Mouse (Mus musculus) gastrocnemius, adult 2 months (tissue): ENCODE data around the gene Thra. TPM values are rescaled to one million over a fixed set of nuclear protein-coding genes. Genes with fewer than 3 reads are reported as not detected.

Experiments
- DNase-seq: peaks from one replicate; pipeline ENCODE4 v3.0.0; 2022
- H3K27ac ChIP-seq: fragments of 200-600 bp; 2 replicates; pipeline ENCODE4 v1.8.1; 2022; ENCODE audit warnings: mild to moderate bottlenecking
- H3K4me3 ChIP-seq: fragments of 200-600 bp; 2 replicates; pipeline ENCODE4 v1.8.1; 2022; ENCODE audit warnings: mild to moderate bottlenecking, moderate library complexity
- CTCF ChIP-seq: fragments of 200-600 bp; IDR thresholded peaks from 2 replicates; pipeline ENCODE4 v1.8.1; 2022; ENCODE audit warnings: antibody characterized with exemption, mild to moderate bottlenecking, moderate library complexity
- intact Hi-C: fragments of 180-260 bp; cut with DNase I; formaldehyde crosslinking; loops from one replicate; pipeline ENCODE4 v1.15.1; 2025
- total RNA-seq, 2 experiments: library from RNA; stranded (reverse); gene quantifications; 2 replicates each; pipeline ENCODE4 v1.2.3; 2021

Gene Thra
- total RNA-seq, 2 experiments from 2014 or later, result 78.8 to 96.8 TPM

DNA sequence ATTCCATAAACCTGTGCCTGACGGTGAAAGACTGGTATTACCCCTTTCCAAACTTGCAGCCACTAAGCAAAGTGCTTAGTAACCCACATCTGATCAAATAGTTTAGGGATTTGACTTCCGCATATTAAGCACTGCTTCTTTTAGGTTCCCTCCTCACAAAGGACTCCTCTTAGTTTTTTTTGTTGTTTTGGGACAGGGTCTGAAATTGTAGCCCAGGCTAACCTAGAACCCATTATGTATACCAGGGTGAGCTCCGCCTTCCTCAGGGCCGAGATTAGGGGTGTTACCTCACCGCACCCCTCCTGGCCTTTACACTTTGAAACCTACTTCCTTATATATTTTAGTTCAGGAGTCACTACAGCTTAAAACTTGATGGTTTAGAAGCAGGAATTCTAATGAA, 49.4 kb downstream of the Thra start:
- no peak for TF ChIP-seq CTCF
- intact Hi-C loops, result loop anchor here (2.0 kb wide), 1 partner anchor 39 kb away; no protein-coding TSS in a partner anchor
- no peak for DNase-seq
- peak overlapping the region; percentile 83 for H3K4me3 ChIP-seq
- peak overlapping the region; percentile 100 for H3K27ac ChIP-seq

- no peak overlapping the region for H3K27ac ChIP-seq
- H3K4me3 ChIP-seq, result no peak overlapping the region
- no peak for TF ChIP-seq CTCF
- DNase-seq, result no peak
- intact Hi-C loops, result no loop called here
These were observed 50.3 kb downstream of the Thra start for GRCm38 (mm10) chr11:98790631-98791205.

GRCm38 (mm10) chr11:98791448-98791847, 51.0 kb downstream of the Thra start:
- intact Hi-C loops, result no loop called here
- no peak for TF ChIP-seq CTCF
- DNase-seq, result no peak
- H3K4me3 ChIP-seq, result no peak overlapping the region
- H3K27ac ChIP-seq, result no peak overlapping the region

- Histone ChIP-seq H3K4me3 (no peak overlapping the region), H3K27ac (no peak overlapping the region)
- intact Hi-C loops, result no loop called here
- no peak for TF ChIP-seq CTCF
- no peak for DNase-seq
These were observed 51.6 kb downstream of the Thra start for GRCm38 (mm10) chr11:98792081-98792480.

DNA sequence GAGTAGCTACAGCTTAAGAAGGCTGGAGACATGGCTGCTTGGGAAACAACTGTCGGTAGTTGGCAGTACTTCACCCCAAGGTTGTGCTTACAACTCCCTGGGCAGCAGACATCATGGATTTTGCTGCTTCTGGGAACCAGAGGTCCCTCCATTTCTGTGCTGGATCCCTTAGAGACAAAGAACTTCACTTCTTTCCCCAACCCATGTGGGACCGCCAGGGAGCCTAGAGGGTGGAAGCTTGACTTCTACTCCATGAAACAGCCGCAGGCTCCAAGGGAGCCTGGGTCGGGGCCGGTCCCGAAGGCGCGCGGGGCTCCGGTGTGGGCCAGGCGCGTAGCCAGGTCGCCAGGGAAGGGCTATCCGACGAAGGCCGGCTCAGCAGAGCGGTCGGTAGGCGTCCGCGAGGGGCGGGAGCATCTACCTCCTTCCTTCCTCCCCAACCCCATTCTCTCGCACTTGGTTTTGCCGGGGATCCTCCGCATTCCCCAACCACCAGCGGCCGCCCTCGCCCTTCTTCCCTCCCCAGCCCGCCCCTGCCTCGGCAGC, 54.1 kb downstream of the Thra start:
- Histone ChIP-seq H3K4me3 (peak overlapping the region; percentile 95), H3K27ac (peak overlapping the region; percentile 98)
- TF ChIP-seq CTCF, result peak; percentile 33; the same call in 1 of the 2 replicates
- DNase-seq, result peak; percentile 87
- intact Hi-C loops, result loop anchor here (2.0 kb wide), 1 partner anchor 14 kb away; no protein-coding TSS in a partner anchor

GRCm38 (mm10) chr11:98795015-98795713, 54.7 kb downstream of the Thra start, which contains the start of gene Msl1:
Msl1 (plus strand) TSS chr11:98795516.
- H3K4me3 ChIP-seq, result peak within 1 kb of the TSS; percentile 95
- peak; percentile 7; the same call in 1 of the 2 replicates for TF ChIP-seq CTCF
- intact Hi-C loops, result loop anchor here (2.0 kb wide), 1 partner anchor 14 kb away; no protein-coding TSS in a partner anchor
- peak within 1 kb of the TSS; percentile 98 for H3K27ac ChIP-seq
- DNase-seq, result peak; percentile 95

GRCm38 (mm10) chr11:98795714-98796514, 55.5 kb downstream of the Thra start:
- TF ChIP-seq CTCF, result peak; percentile 35; the same call in 1 of the 2 replicates
- peak; percentile 80 for DNase-seq
- H3K27ac ChIP-seq, result peak overlapping the region; percentile 98
- H3K4me3 ChIP-seq, result peak overlapping the region; percentile 95
- intact Hi-C loops, result loop anchor here (2.0 kb wide), 1 partner anchor 13 kb away; no protein-coding TSS in a partner anchor

DNA sequence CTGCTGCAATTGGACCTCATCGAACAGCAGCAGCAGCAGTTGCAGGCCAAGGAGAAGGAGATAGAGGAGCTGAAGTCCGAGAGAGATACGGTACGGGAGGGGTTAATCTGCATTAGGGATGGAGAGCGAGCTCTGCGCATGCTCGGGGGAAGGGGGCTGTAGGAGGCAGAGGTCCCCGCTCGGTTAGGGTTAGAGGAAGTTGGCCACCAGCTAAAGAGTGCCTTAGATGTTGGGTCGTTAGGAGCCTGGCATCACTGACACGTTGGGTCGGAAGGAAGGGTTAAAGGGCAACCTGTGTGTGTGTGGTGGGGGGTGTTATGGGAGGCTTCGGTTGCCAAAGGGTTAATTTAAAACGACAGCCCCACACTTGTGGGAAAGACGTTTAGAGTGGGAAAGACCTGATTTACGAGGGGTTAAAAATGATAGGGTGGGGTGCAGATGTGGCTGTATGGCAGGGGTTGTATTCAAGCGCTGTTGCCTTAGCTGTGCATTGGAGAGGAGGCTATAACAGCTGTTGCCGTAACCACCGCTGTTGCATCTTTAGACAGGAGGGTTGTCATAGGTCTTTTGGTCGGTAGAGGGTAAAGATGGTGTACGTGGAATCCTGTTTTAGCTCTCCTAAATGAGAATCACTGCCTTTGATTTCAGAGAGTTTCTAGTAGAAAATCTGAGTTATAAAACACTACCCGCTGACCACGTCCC, 56.2 kb downstream of the Thra start:
- peak overlapping the region; percentile 95 for H3K4me3 ChIP-seq
- intact Hi-C loops, result no loop called here

GRCm38 (mm10) chr11:98797306-98797705, 56.9 kb downstream of the Thra start:
- H3K4me3 ChIP-seq, result peak overlapping the region; percentile 95
- intact Hi-C loops, result no loop called here
- TF ChIP-seq CTCF, result no peak
- DNase-seq, result peak; percentile 51
- H3K27ac ChIP-seq, result peak overlapping the region; percentile 98

More for the DNA sequence above, 56.2 kb downstream of the Thra start:
- DNase-seq, result peak; percentile 73
- no peak for TF ChIP-seq CTCF
- peak overlapping the region; percentile 98 for H3K27ac ChIP-seq

DNA sequence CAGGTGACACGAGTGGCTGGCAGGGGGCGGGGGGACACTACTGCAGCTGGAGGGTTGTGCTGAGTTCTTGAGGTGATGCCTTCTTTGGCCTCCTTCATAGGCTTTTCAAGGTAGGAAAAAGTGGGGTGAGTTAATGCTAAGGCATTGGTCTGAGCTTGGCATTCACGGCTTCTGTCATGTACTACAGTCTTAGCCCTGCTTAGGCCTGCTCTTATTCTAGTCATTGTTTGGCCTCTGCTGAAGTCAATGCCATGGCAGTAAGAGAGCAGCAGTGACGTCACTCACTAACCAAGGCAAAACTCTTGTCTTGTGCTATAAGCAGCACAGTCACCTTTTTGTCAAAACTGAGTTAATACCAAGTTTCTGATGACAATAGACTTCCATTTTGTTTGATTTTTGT, 57.5 kb downstream of the Thra start:
- intact Hi-C loops, result no loop called here
- DNase-seq, result no peak
- Histone ChIP-seq H3K4me3 (peak overlapping the region; percentile 95), H3K27ac (peak overlapping the region; percentile 98)
- no peak for TF ChIP-seq CTCF

DNA sequence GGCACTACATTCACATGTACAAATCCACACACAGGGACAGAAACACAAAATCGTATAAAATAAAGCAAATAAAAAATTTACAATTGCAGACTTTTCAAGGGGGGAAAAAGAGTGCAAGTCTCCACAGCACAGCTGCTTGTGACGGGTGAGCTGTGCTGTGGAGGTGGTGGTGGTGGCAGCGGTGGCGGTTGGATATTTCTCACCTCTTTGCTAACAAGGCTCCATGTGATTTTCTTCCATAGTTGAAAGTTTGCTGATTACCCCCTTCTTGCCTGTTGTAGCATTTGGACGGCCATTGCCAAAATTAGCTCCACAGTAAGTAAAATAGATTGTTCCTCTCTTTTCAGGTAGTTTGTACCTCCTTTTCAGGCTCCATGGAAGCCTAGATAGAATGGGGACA, 64.2 kb downstream of the Thra start, which contains the start of gene Casc3:
Casc3 (plus strand) TSS at position 301 of the 400 bp plus-strand sequence.
- peak within 1 kb of the TSS; percentile 21; the same call in 1 of the 2 replicates for H3K27ac ChIP-seq
- DNase-seq, result no peak
- no peak within 1 kb of the TSS for H3K4me3 ChIP-seq
- TF ChIP-seq CTCF, result no peak
- intact Hi-C loops, result no loop called here
